Mouse (Mus musculus): Measurements from ENCODE around the gene Mbd5. TPM values are rescaled to one million over a fixed set of nuclear protein-coding genes. Genes with fewer than 3 reads are reported as not detected.

Mbd5 gene
- polyA plus RNA-seq, 1 experiment from 2014 or later, result 19.2 TPM

Other genes with a start within 250 kb of the Mbd5 start
- 12.4 and 15.9 TPM in 2 replicates for gene Acvr2a, start 135.4 kb upstream of the Mbd5 start, polyA plus RNA-seq (2014; fragmentation: Nextera tagmentation; extraction: Ambion mirVana)
- 96.6 and 110 TPM in 2 replicates for gene Orc4, start 769 bp downstream of the Mbd5 start, polyA plus RNA-seq (2014; fragmentation: Nextera tagmentation; extraction: Ambion mirVana)